Mouse (Mus musculus): ENCODE data around the gene A3galt2. TPM values are rescaled to one million over a fixed set of nuclear protein-coding genes. Genes with fewer than 3 reads are reported as not detected.

A3galt2 gene
- polyA plus RNA-seq, 1 experiment from 2014 or later: 0.18 TPM

GRCm38 (mm10) chr4:128753571-128753970 is 1.6 kb upstream of the A3galt2 start:
- Histone ChIP-seq H3K4me1 (replicated peaks) (peaks cover 8% of the 10 kb centered on the region; the same call in 1 of the 2 replicates), H3K27ac (no peak overlapping the region), H3K9ac (replicated peaks) (no peak overlapping the region), H3K36me3 (peaks cover 63% of the 10 kb centered on the region), H3K9me3 (no peaks in the 10 kb centered on the region), H3K27me3 (no peaks in the 10 kb centered on the region), H3K4me3 (replicated peaks) (no peak overlapping the region), H3K4me2 (no peak overlapping the region)
- ATAC-seq (ENCODE audit: insufficient number of reproducible peaks, insufficient read depth, low FRiP score, low TSS enrichment, low read depth): no peak
- WGBS: 85% methylated on average over 7 of the region's 7 CpGs

GRCm38 (mm10) chr4:128755900-128756299 is 736 bp downstream of the A3galt2 start:
- no peak overlapping the region for H3K4me2 ChIP-seq
- no peak overlapping the region for H3K9ac ChIP-seq (replicated peaks)
- H3K4me1 ChIP-seq (replicated peaks): peaks cover 17% of the 10 kb centered on the region; the same call in 1 of the 2 replicates
- no peaks in the 10 kb centered on the region for H3K27me3 ChIP-seq
- 78% methylated on average over 7 of the region's 7 CpGs for WGBS
- no peaks in the 10 kb centered on the region for H3K9me3 ChIP-seq
- no peak for ATAC-seq (ENCODE audit: insufficient number of reproducible peaks, insufficient read depth, low FRiP score, low TSS enrichment, low read depth)
- H3K27ac ChIP-seq: peak overlapping the region; percentile 19; the same call in 1 of the 2 replicates
- peaks cover 40% of the 10 kb centered on the region for H3K36me3 ChIP-seq
- H3K4me3 ChIP-seq (replicated peaks): no peak overlapping the region

GRCm38 (mm10) chr4:128759214-128759613 is 4.0 kb downstream of the A3galt2 start:
- H3K4me3 ChIP-seq (replicated peaks): no peak overlapping the region
- H3K36me3 ChIP-seq: peaks cover 8% of the 10 kb centered on the region; the same call in 1 of the 2 replicates
- no peak overlapping the region for H3K27ac ChIP-seq
- no peaks in the 10 kb centered on the region for H3K27me3 ChIP-seq
- WGBS: 81% methylated on average over 5 of the region's 5 CpGs
- H3K9me3 ChIP-seq: peaks cover 12% of the 10 kb centered on the region
- ATAC-seq (ENCODE audit: insufficient number of reproducible peaks, insufficient read depth, low FRiP score, low TSS enrichment, low read depth): no peak
- H3K9ac ChIP-seq (replicated peaks): no peak overlapping the region
- H3K4me1 ChIP-seq (replicated peaks): peaks cover 17% of the 10 kb centered on the region; the same call in 1 of the 2 replicates
- no peak overlapping the region for H3K4me2 ChIP-seq

GRCm38 (mm10) chr4:128760029-128760428 is 4.9 kb downstream of the A3galt2 start:
- H3K9me3 ChIP-seq: peaks cover 12% of the 10 kb centered on the region
- H3K27ac ChIP-seq: no peak overlapping the region
- no peaks in the 10 kb centered on the region for H3K27me3 ChIP-seq
- no peak overlapping the region for H3K4me3 ChIP-seq (replicated peaks)
- ATAC-seq (ENCODE audit: insufficient number of reproducible peaks, insufficient read depth, low FRiP score, low TSS enrichment, low read depth): no peak
- 93% methylated on average over 6 of the region's 6 CpGs for whole genome bisulfite sequencing
- peaks cover 5% of the 10 kb centered on the region; the same call in 1 of the 2 replicates for H3K36me3 ChIP-seq
- H3K4me2 ChIP-seq: no peak overlapping the region
- H3K9ac ChIP-seq (replicated peaks): no peak overlapping the region
- peaks cover 14% of the 10 kb centered on the region; the same call in 1 of the 2 replicates for H3K4me1 ChIP-seq (replicated peaks)

- no peak overlapping the region for H3K27ac ChIP-seq
- no peak overlapping the region for H3K9ac ChIP-seq (replicated peaks)
- peaks cover 10% of the 10 kb centered on the region for H3K4me1 ChIP-seq (replicated peaks)
- ATAC-seq (ENCODE audit: insufficient number of reproducible peaks, insufficient read depth, low FRiP score, low TSS enrichment, low read depth): no peak
- H3K27me3 ChIP-seq: no peaks in the 10 kb centered on the region
- peaks cover 2% of the 10 kb centered on the region for H3K36me3 ChIP-seq
- no peak overlapping the region for H3K4me2 ChIP-seq
- WGBS: 94% methylated on average over 20 of the region's 20 CpGs
- H3K9me3 ChIP-seq: peaks cover 12% of the 10 kb centered on the region
- H3K4me3 ChIP-seq (replicated peaks): no peak overlapping the region
Measured at GRCm38 (mm10) chr4:128766929-128767328, 11.8 kb downstream of the A3galt2 start.

- H3K4me3 ChIP-seq (replicated peaks): no peak overlapping the region
- H3K4me1 ChIP-seq (replicated peaks): peaks cover 10% of the 10 kb centered on the region
- H3K27ac ChIP-seq: no peak overlapping the region
- H3K4me2 ChIP-seq: no peak overlapping the region
- 82% methylated on average over 13 of the region's 13 CpGs for WGBS
- H3K36me3 ChIP-seq: peaks cover 14% of the 10 kb centered on the region
- H3K27me3 ChIP-seq: no peaks in the 10 kb centered on the region
- no peak overlapping the region for H3K9ac ChIP-seq (replicated peaks)
- H3K9me3 ChIP-seq: peaks cover 6% of the 10 kb centered on the region
- no peak for ATAC-seq (ENCODE audit: insufficient number of reproducible peaks, insufficient read depth, low FRiP score, low TSS enrichment, low read depth)
Measured at GRCm38 (mm10) chr4:128768120-128768519, 13.0 kb downstream of the A3galt2 start.

GRCm38 (mm10) chr4:128769569-128770355 is 14.6 kb downstream of the A3galt2 start:
- H3K4me1 ChIP-seq (replicated peaks): peaks cover 10% of the 10 kb centered on the region
- no peak for ATAC-seq (ENCODE audit: insufficient number of reproducible peaks, insufficient read depth, low FRiP score, low TSS enrichment, low read depth)
- peaks cover 31% of the 10 kb centered on the region for H3K36me3 ChIP-seq
- no peaks in the 10 kb centered on the region for H3K9me3 ChIP-seq
- no peak overlapping the region for H3K9ac ChIP-seq (replicated peaks)
- no peak overlapping the region for H3K4me3 ChIP-seq (replicated peaks)
- WGBS: 84% methylated on average over 13 of the region's 13 CpGs
- H3K27me3 ChIP-seq: no peaks in the 10 kb centered on the region
- no peak overlapping the region for H3K27ac ChIP-seq
- no peak overlapping the region for H3K4me2 ChIP-seq

GRCm38 (mm10) chr4:128770698-128771097 is 15.5 kb downstream of the A3galt2 start:
- H3K4me3 ChIP-seq (replicated peaks): no peak overlapping the region
- peaks cover 40% of the 10 kb centered on the region for H3K36me3 ChIP-seq
- no peak overlapping the region for H3K4me2 ChIP-seq
- no peak for ATAC-seq (ENCODE audit: insufficient number of reproducible peaks, insufficient read depth, low FRiP score, low TSS enrichment, low read depth)
- H3K9ac ChIP-seq (replicated peaks): no peak overlapping the region
- no peaks in the 10 kb centered on the region for H3K27me3 ChIP-seq
- H3K27ac ChIP-seq: no peak overlapping the region
- H3K9me3 ChIP-seq: no peaks in the 10 kb centered on the region
- peaks cover 10% of the 10 kb centered on the region for H3K4me1 ChIP-seq (replicated peaks)
- 68% methylated on average over 5 of the region's 5 CpGs for WGBS

GRCm38 (mm10) chr4:128773820-128774219 is 18.7 kb downstream of the A3galt2 start:
- H3K27me3 ChIP-seq: no peaks in the 10 kb centered on the region
- H3K27ac ChIP-seq: no peak overlapping the region
- no peak overlapping the region for H3K4me2 ChIP-seq
- no peak for ATAC-seq (ENCODE audit: insufficient number of reproducible peaks, insufficient read depth, low FRiP score, low TSS enrichment, low read depth)
- no peak overlapping the region for H3K9ac ChIP-seq (replicated peaks)
- H3K9me3 ChIP-seq: no peaks in the 10 kb centered on the region
- WGBS: 85% methylated on average over 11 of the region's 11 CpGs
- peaks cover 71% of the 10 kb centered on the region for H3K36me3 ChIP-seq
- H3K4me1 ChIP-seq (replicated peaks): peaks cover 10% of the 10 kb centered on the region
- H3K4me3 ChIP-seq (replicated peaks): no peak overlapping the region

GRCm38 (mm10) chr4:128774467-128774866 is 19.3 kb downstream of the A3galt2 start:
- no peak overlapping the region for H3K9ac ChIP-seq (replicated peaks)
- ATAC-seq (ENCODE audit: insufficient number of reproducible peaks, insufficient read depth, low FRiP score, low TSS enrichment, low read depth): no peak
- no peaks in the 10 kb centered on the region for H3K9me3 ChIP-seq
- no peak overlapping the region for H3K4me3 ChIP-seq (replicated peaks)
- 89% methylated on average over 9 of the region's 9 CpGs for WGBS
- H3K4me2 ChIP-seq: no peak overlapping the region
- peaks cover 10% of the 10 kb centered on the region for H3K4me1 ChIP-seq (replicated peaks)
- no peak overlapping the region for H3K27ac ChIP-seq
- H3K27me3 ChIP-seq: no peaks in the 10 kb centered on the region
- H3K36me3 ChIP-seq: peaks cover 78% of the 10 kb centered on the region

- H3K27ac ChIP-seq: peak overlapping the region; percentile 41; the same call in 1 of the 2 replicates
Measured at GRCm38 (mm10) chr4:128776568-128777289, 21.6 kb downstream of the A3galt2 start.

More at GRCm38 (mm10) chr4:128776568-128777289, 21.6 kb downstream of the A3galt2 start:
- peak; percentile 34; the same call in 1 of the 2 replicates for ATAC-seq (ENCODE audit: insufficient number of reproducible peaks, insufficient read depth, low FRiP score, low TSS enrichment, low read depth)
- peaks cover 100% of the 10 kb centered on the region for H3K36me3 ChIP-seq
- H3K4me1 ChIP-seq (replicated peaks): no peaks in the 10 kb centered on the region
- no peaks in the 10 kb centered on the region for H3K9me3 ChIP-seq
- no peaks in the 10 kb centered on the region for H3K27me3 ChIP-seq
- no peak overlapping the region for H3K4me2 ChIP-seq
- 43% methylated on average over 20 of the region's 20 CpGs for WGBS
- no peak overlapping the region for H3K4me3 ChIP-seq (replicated peaks)
- H3K9ac ChIP-seq (replicated peaks): 0 out of 2 replicates have a peak overlapping the region, but pooled peaks have one; percentile 12
